Mouse (Mus musculus): Measurements from ENCODE around the gene Fzd1.

The Fzd1 gene

GRCm38 (mm10) chr5:4742722-4743121 is 15.1 kb downstream of the Fzd1 start:
- no peak for DNase-seq

GRCm38 (mm10) chr5:4737013-4737412 is 20.8 kb downstream of the Fzd1 start:
- DNase-seq: peak; percentile 80 to 93

DNA sequence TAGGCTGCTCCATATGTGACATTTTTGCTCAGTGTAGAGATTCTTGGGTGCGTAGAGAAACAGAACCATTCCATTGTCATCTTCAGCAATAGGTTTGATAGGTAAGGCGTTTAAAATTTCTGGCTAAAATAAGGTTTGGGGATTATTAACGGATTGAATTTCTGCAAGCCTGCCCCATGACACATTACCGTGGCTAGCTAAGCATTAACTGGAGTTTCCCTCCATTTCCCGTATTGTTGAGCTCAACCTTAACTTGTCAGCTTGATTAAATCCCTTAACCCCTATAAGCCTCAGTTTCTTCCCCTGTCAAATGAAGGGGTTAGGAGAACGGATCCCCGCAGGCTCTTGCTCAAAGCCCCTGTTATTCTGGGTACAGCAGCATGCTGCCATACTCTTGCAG is 22.4 kb downstream of the Fzd1 start:
- DNase-seq: peak; percentile 45 to 50

DNA sequence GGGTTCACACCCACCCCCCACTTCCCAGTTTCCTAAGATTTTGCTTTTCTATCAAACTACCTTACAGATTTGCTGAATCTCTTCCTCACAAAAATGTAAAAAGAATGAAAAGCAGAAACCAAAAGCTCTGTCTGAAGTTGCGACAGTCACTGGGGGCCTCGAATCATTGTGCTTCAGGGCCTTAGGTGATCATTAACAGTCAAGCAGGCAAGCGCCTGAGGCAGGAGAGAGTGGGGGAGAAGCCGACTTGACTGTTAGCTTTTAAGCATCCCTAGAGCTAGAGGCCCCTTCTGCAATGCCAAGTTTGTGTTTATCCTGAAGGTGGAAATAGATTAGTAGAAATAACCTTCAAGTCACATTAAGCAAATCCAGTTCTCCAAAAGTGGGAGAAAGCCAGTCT is 24.6 kb downstream of the Fzd1 start:
- peak; percentile 40 to 60 for DNase-seq

DNA sequence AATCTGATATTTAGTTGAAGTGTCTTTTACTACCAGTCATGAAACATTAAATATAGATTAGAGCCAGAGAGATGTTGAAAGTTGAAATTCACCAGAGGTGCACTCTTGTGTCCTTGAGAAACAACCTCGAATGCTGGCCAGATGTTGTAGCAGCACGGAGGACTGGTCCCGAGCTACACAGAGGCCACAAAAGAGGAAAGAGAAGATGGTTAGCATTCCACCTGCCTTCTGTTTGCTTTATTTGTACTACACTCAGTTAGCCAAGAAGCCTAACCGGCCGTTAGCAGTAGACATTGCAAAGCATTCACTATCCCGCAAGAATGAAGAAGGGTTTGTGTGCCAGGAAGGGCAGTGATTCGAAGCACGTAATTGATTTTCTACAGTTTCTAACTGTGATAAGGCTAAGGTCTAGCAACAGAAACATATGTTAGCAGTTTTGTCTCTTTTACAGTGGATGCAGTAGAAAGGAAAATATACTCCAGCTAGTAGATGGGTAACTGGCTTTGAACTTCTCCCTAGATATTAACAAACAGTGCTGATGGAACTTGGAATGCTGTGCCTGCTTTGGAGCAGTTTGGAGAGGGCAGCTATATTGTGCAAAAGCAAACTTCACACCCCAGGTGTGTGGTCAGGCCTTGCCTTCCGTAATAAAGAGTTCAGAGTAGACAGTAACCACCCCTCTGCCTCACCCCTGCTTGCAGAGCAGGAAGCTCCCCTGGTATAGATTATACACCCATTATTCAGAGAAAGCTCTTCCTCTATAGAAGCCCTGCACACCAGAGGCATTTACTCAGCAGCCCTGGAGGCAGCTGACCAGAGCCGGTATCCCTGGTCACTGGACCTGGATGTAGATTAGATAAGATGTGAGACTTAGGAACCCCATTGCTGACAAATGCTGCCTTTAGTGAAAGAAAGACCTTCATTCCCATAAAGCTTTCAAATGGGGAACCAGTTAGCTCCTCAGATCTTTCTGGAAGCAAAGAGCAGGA is 25.3 kb downstream of the Fzd1 start:
- peak; percentile 11 to 52 for DNase-seq

- DNase-seq: no peak
Observed at GRCm38 (mm10) chr5:4731743-4732215, 26.1 kb downstream of the Fzd1 start.

DNA sequence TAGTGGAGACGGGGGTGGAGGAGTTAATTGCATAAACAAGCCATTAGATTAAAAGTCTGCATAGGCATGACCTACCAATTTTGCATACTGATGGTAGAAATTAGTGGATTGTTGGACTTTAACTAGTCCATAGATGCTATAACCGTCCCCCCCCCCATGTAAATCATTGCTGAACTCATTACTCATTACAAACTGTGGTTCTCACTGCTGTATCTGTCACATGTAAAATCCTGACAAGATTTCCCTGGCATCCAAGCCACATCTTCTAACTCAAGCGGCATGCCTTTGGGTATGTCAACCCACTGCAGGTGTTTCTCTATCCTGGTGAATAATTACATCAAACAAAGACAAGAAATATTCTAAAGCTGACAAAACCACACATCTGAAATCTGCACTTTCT is 26.8 kb downstream of the Fzd1 start:
- DNase-seq: peak; percentile 53 to 55
